Mouse (Mus musculus): ENCODE results near the gene Map6d1. TPM values are rescaled to one million over a fixed set of nuclear protein-coding genes. Genes with fewer than 3 reads are reported as not detected.

Map6d1 gene
- polyA plus RNA-seq, 1 experiment from 2014 or later = 3.1 TPM

DNA sequence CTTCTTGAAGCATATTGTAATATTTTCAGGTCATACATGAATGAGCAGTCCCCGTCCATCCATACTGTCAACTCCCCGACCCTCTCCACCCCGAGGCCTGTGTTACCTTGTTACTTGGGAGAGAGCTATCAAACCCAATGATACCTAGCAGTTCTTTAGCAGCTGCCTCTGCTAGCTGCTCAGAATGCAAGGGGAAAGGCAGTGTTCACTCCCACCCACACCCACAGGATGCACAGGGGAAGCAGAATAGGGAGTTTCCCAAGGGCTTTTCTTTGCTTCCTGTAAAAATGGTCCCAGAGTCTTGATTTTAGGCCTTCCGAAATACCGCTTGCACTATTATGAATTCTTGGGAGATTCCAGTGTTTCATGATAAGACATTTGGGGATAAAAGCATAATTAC, 13.0 kb downstream of the Map6d1 start:
- no peak for ATAC-seq (ENCODE audit: low FRiP score)
- no peaks in the 10 kb centered on the region for H3K9me3 ChIP-seq
- H3K4me2 ChIP-seq = no peak overlapping the region
- no peak overlapping the region for H3K4me3 ChIP-seq
- peaks cover 75% of the 10 kb centered on the region for H3K36me3 ChIP-seq
- H3K4me1 ChIP-seq (replicated peaks) = no peaks in the 10 kb centered on the region
- no peaks in the 10 kb centered on the region for H3K27me3 ChIP-seq
- H3K9ac ChIP-seq = no peak overlapping the region
- no peak overlapping the region for H3K27ac ChIP-seq
- 93% methylated on average over 5 of the region's 5 CpGs for WGBS

DNA sequence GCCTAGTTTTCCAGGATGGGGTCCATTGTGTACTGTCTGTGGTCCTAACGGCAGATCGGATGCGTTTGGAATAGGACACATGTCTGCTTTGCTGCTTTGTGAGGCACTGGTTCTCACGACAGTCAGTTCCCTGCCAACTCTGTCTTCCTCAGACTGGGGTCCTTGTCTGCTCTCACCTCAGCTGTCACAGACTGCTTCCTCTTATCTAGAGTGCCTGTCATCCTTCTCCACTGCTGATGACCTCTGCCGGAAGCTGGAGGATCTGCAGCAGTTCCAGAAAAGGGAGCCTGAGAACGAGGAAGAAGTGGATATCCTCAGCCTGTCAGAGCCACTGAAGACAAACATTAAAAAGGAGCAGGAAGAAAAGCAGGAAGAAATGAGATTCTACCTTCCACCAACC, 13.7 kb downstream of the Map6d1 start:
- ATAC-seq (ENCODE audit: low FRiP score) = no peak
- peaks cover 77% of the 10 kb centered on the region for H3K36me3 ChIP-seq
- H3K4me3 ChIP-seq = no peak overlapping the region

DNA sequence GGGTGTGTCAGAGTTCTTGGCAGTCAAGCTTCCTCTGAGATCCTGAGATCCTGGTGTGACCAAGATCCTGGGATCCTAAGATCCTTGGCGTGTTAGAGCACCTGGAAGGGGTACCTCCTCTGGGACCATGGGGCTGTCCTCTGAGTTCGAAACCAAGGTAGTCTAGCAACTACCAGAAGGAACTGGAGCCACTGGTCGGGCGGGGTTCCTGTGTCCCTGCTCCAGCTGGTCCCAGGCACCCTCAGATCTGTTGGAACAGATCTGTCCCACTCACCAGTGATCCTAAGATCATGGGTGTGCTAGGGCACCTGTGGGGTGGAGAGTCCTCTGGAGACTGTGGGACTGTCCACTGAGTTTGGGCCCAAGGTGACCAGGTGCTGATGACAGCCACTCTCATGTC, 14.5 kb downstream of the Map6d1 start:
- H3K4me1 ChIP-seq (replicated peaks) = no peaks in the 10 kb centered on the region
- H3K4me2 ChIP-seq = no peak overlapping the region
- H3K9me3 ChIP-seq = no peaks in the 10 kb centered on the region
- H3K27me3 ChIP-seq = no peaks in the 10 kb centered on the region
- no peak for ATAC-seq (ENCODE audit: low FRiP score)
- no peak overlapping the region for H3K4me3 ChIP-seq
- peaks cover 81% of the 10 kb centered on the region for H3K36me3 ChIP-seq
- 93% methylated on average over 4 of the region's 4 CpGs for WGBS
- H3K9ac ChIP-seq = no peak overlapping the region
- no peak overlapping the region for H3K27ac ChIP-seq

More for the DNA sequence above, 13.7 kb downstream of the Map6d1 start:
- Histone ChIP-seq H3K4me2 (no peak overlapping the region), H3K9ac (no peak overlapping the region), H3K27me3 (no peaks in the 10 kb centered on the region), H3K4me1 (replicated peaks) (no peaks in the 10 kb centered on the region), H3K9me3 (no peaks in the 10 kb centered on the region), H3K27ac (no peak overlapping the region)
- 90% methylated on average over 6 of the region's 6 CpGs for WGBS

DNA sequence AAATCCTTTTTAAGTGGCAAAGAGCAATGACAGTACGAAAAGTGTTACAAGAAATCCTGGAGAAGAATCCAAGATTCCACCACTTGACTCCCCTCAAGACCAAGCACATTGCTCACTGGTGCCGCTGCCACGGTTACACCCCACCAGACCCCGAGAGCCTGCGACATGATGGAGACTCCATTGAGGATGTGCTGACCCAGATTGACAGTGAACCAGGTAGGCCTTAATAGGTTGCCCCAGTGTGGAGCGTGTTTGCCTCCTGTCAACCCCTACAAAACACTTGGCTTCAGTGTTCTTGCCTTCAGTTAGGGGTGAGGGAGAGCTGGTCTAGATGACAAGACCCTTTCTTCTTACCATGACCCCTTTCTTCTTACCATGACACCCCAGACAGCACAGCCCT, 18.4 kb downstream of the Map6d1 start:
- no peak overlapping the region for H3K27ac ChIP-seq
- no peak overlapping the region for H3K9ac ChIP-seq
- no peak overlapping the region for H3K4me3 ChIP-seq
- no peak for ATAC-seq (ENCODE audit: low FRiP score)
- H3K4me1 ChIP-seq (replicated peaks) = no peaks in the 10 kb centered on the region
- H3K36me3 ChIP-seq = peaks cover 81% of the 10 kb centered on the region
- no peak overlapping the region for H3K4me2 ChIP-seq
- WGBS = 97% methylated on average over 6 of the region's 6 CpGs
- no peaks in the 10 kb centered on the region for H3K27me3 ChIP-seq
- H3K9me3 ChIP-seq = no peaks in the 10 kb centered on the region

DNA sequence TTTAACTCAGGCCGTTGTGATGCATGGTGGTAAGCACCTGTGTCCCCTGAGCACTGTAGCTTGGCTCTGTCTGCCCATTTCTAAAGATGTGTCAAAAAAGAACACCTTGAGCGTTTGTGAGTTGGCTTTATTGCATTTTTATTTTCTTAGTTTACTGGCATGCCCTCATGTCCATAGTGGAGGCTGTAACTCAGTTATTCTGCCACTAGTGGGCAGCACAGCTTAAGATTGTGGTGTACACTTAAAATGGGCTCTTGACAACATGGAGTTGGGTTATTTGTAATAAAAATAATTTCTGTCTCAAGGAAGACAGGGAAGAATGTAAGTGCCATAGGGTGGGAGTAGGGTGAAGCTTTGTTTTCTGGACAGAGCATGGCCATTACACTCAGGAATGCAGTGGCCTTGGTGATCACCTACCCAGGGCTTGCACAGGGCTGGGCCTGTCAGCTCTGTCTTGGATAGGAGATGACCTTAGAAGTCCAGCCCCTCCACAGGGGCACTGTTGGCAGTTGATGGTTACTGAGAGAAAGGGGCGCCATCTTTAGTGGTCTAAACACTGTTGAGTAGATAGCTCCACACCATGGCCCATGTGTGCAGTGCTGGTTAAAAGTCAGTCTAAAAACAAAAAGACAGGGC, 27.4 kb downstream of the Map6d1 start:
- no peaks in the 10 kb centered on the region for H3K4me1 ChIP-seq (replicated peaks)
- H3K9me3 ChIP-seq = no peaks in the 10 kb centered on the region
- H3K4me3 ChIP-seq = no peak overlapping the region
- whole genome bisulfite sequencing = 94% methylated on average over 3 of the region's 3 CpGs
- peaks cover 88% of the 10 kb centered on the region for H3K36me3 ChIP-seq
- H3K27ac ChIP-seq = no peak overlapping the region
- H3K27me3 ChIP-seq = no peaks in the 10 kb centered on the region
- no peak for ATAC-seq (ENCODE audit: low FRiP score)
- no peak overlapping the region for H3K9ac ChIP-seq
- no peak overlapping the region for H3K4me2 ChIP-seq

DNA sequence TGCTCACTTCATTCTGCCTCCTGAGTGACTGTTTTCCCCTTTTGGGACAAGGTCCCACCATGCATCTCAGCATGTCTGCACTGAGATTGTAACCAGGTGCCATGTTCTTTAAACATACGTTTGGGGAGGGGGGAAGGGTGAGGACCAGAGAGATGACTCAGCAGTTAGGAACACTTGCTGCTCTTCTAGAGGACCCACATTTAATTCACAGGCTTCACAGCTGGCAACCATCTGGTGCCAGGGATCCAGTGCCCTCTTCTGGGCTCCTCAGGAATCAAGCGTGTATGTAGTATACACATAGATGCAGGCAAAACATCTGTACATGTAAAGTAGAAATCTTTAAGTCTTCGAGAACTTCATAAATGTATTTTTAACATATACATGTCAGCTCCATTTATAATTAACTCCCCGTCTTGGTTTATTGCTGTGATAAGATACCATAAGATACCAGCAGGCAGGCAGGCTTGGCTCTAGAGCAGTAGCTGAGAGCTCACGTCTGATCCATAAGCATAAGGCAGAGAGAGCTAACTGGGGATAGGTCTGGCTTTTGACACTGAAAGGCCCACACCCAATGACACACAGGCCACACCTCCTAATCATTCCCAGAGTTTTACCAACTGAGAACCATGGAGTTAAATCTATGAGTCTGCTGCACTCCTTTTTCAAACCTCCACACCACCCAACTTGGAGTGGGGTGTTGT, 41.5 kb downstream of the Map6d1 start:
- ATAC-seq (ENCODE audit: low FRiP score) = no peak
- Histone ChIP-seq H3K9ac (no peak overlapping the region), H3K27ac (no peak overlapping the region), H3K4me2 (no peak overlapping the region), H3K4me3 (no peak overlapping the region), H3K27me3 (no peaks in the 10 kb centered on the region), H3K9me3 (no peaks in the 10 kb centered on the region), H3K4me1 (replicated peaks) (no peaks in the 10 kb centered on the region), H3K36me3 (peaks cover 84% of the 10 kb centered on the region)
- WGBS = 91% methylated on average over 5 of the region's 5 CpGs

DNA sequence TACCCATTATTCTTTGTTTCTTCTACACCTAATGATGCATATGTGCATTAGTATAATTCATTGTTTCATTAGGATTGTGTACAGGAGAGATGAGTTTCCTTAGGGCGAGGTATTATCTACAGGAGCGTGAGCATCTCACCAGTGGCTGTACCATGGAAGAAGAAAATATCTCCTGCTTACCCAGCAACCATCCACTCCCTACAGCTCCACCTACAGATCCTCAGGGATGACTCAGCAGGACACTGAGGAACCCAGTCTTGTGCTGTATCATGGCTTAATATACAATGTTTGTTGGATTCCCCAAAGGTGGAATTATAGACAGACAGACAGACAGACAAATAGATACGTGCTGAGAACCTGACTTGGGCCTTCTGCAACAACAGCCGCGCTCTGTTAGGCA, 44.2 kb downstream of the Map6d1 start:
- H3K4me2 ChIP-seq = no peak overlapping the region
- peaks cover 92% of the 10 kb centered on the region for H3K36me3 ChIP-seq
- no peaks in the 10 kb centered on the region for H3K27me3 ChIP-seq
- no peaks in the 10 kb centered on the region for H3K9me3 ChIP-seq
- no peak overlapping the region for H3K9ac ChIP-seq
- H3K27ac ChIP-seq = no peak overlapping the region
- 95% methylated on average over 5 of the region's 5 CpGs for WGBS
- no peak overlapping the region for H3K4me3 ChIP-seq
- no peaks in the 10 kb centered on the region for H3K4me1 ChIP-seq (replicated peaks)
- ATAC-seq (ENCODE audit: low FRiP score) = no peak

DNA sequence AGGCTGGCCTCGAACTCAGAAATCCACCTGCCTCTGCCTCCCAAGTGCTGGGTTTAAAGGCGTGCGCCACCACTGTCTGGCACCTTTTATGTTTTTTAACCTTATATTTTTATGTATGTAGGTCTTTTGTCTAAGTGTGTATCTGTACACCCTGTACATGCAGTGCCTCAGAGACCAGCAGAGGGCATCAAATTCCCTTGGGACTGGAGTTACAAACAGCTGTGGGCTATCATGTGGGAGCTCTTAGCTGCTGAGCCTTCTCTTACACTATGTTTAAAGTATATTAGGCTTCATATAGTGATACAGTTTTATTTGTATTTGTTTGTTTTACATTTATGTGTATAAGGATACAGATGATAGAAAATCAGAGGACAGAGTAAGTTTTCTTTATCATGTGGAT, 45.6 kb downstream of the Map6d1 start:
- Histone ChIP-seq H3K9ac (no peak overlapping the region), H3K4me1 (replicated peaks) (no peaks in the 10 kb centered on the region), H3K36me3 (peaks cover 91% of the 10 kb centered on the region), H3K27ac (no peak overlapping the region), H3K4me3 (no peak overlapping the region), H3K27me3 (no peaks in the 10 kb centered on the region), H3K9me3 (no peaks in the 10 kb centered on the region), H3K4me2 (no peak overlapping the region)
- 91% methylated on average over 3 of the region's 3 CpGs for WGBS
- no peak for ATAC-seq (ENCODE audit: low FRiP score)

DNA sequence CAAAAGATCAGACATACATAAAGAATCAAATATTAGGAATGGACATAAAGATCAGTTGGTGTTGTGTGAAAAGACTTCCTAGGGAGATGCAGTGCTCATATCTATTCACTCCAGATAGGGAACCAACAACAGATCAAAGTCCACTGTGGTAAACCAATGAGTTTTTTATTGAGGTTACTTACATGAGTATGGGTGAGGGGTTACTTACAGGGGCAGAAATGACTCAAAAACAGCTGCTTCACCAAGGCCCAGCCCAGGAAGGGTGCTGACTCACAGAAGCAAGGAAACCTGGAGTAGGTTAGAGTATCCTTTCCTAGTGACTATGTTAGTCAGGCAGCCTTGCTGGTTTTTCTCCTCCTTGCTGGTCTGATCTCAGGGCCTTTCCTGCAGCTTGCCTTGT, 49.1 kb downstream of the Map6d1 start:
- Histone ChIP-seq H3K9me3 (no peaks in the 10 kb centered on the region), H3K27ac (no peak overlapping the region), H3K4me2 (no peak overlapping the region), H3K4me1 (replicated peaks) (no peaks in the 10 kb centered on the region), H3K36me3 (peaks cover 84% of the 10 kb centered on the region), H3K4me3 (no peak overlapping the region), H3K27me3 (no peaks in the 10 kb centered on the region), H3K9ac (no peak overlapping the region)
- no peak for ATAC-seq (ENCODE audit: low FRiP score)

DNA sequence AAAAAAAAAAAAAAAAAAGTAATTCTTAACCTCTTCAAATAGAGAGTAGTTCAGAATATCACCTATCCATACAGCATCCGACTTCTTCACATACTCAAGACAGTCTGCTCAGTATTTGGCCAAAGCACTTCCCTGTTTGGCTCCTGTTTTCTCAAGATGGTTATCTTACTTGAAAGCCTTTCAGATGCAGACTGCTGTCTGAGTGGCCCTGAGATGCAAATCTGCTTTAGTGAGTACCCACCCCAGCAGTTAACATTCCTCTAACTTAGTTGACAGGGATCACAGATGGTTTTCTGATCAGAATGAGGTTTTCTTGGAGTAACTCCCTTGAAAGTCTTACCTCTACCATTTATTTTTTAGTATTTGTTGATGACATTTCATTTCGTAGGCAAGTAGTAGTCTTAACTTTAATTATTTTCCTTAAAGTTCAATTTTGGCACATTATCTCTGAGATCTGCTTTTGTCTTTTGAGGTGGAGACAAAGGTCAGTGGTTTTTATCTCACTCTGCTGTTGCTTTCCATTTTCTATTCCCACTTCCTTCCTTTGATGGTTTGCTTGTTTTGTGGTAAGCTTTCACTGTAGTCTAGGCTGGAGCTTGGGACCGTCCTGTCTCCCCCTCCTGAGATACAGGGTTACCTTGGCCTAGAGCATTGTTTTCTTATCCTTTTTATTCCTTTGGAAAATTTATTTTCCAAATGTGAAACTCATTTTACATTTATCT, 49.8 kb downstream of the Map6d1 start:
- ATAC-seq (ENCODE audit: low FRiP score) = no peak

DNA sequence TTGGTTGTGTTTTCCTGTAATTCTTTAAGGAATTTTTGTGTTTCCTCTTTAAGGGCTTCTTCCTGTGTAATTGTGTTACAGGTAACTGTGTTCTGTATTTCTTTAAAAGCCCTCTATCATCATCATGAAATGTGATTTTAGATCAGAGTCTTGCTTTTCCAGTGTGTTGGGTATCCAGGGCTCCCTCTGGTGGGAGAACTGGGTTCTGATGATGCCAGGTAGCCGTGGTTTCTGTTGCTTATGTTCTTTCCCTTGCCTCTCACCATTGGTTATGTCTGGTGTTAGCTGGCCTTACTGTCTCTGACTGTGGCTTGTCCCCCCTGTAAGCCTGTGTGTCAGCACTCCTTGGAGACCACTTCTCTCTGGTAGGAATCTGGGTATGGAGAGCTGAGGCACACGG, 55.8 kb downstream of the Map6d1 start:
- H3K4me2 ChIP-seq = no peak overlapping the region
- H3K4me3 ChIP-seq = no peak overlapping the region
- ATAC-seq (ENCODE audit: low FRiP score) = no peak
- H3K9me3 ChIP-seq = no peaks in the 10 kb centered on the region
- WGBS = 62% methylated on average over 2 of the region's 2 CpGs
- H3K9ac ChIP-seq = no peak overlapping the region
- H3K27me3 ChIP-seq = no peaks in the 10 kb centered on the region
- H3K27ac ChIP-seq = no peak overlapping the region
- H3K36me3 ChIP-seq = peaks cover 66% of the 10 kb centered on the region
- H3K4me1 ChIP-seq (replicated peaks) = no peaks in the 10 kb centered on the region

More for the DNA sequence above, 49.8 kb downstream of the Map6d1 start:
- H3K36me3 ChIP-seq = peaks cover 84% of the 10 kb centered on the region
- no peak overlapping the region for H3K9ac ChIP-seq
- no peaks in the 10 kb centered on the region for H3K9me3 ChIP-seq
- no peaks in the 10 kb centered on the region for H3K27me3 ChIP-seq
- no peak overlapping the region for H3K4me2 ChIP-seq
- WGBS = 85% methylated on average over 3 of the region's 3 CpGs
- H3K4me1 ChIP-seq (replicated peaks) = no peaks in the 10 kb centered on the region
- no peak overlapping the region for H3K27ac ChIP-seq
- H3K4me3 ChIP-seq = no peak overlapping the region
